In the genomic region with DNA sequence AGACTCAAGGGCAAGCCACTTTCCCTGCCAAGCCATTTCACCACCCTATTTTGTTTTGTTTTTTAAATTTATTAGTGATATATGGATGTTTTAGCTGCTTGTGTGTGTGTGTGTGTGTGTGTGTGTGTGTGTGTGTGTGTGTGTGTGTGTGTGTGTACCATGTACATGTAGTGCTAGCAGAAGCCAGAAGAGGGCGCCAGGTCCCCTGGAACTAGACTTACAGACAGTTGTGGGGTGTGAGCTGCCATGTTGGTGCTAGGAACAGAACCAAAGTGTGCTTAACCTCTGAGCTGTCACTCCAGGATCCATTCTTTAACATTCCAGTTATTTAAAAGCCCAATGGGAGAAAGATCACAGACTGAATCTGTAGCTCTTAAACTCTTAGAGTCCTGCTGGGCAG, we compare ENCODE assay signal across 13 mouse cellular contexts. TPM values are rescaled to one million over a fixed set of nuclear protein-coding genes. Genes with fewer than 3 reads are reported as not detected.
DNase-seq lines count a peak whose midpoint lies in the region; ATAC-seq and TF ChIP-seq lines count a peak whose summit lies in the region.
"Had no signal": no experiment of that assay in that cellular context is flagged by ENCODE, and none has a peak within 500 bp of the region (broad histone marks: within the 10 kb centered on the region; RNA-seq: fewer than 3 reads in every experiment).

No protein-coding gene starts in this region.

- H3K4me1 ChIP-seq in heart, embryonic 10.5 days: peaks cover 23% of the 10 kb centered on the region
- H3K4me1 ChIP-seq in lung, embryonic 14.5 days (ENCODE audit: insufficient read depth): no peaks in the 10 kb centered on the region
- peaks cover 18% of the 10 kb centered on the region for H3K4me1 ChIP-seq in E14TG2a.4 (replicated peaks; ENCODE audit: low read depth, low read length)

- peak; percentile 41 for TF ChIP-seq CTCF in lung, embryonic 14.5 days (IDR thresholded peaks at IDR 0.05; ENCODE audit: low read depth)
- peak; percentile 34 for TF ChIP-seq CTCF in E14TG2a.4 (conservative IDR thresholded peaks at IDR 0.05; ENCODE audit: low read length)

- intact Hi-C loops in left cerebral cortex, postnatal 4 days (cut with DNase I): no loop called here

- peak; percentile 31 for DNase-seq in heart, postnatal 4 days
- DNase-seq in heart, embryonic 10.5 days (ENCODE audit: low spot score): no peak
- peak; percentile 15 for DNase-seq in lung, embryonic 14.5 days
- no peak for DNase-seq in lung, postnatal 4 days
- peak; percentile 80 for DNase-seq in ZHBTc4 (ENCODE audit: low read depth, low spot score)
- no peak for DNase-seq in left cerebral cortex, postnatal 4 days
- DNase-seq in embryo, embryonic 10 days (ENCODE audit: low spot score): no peak
- DNase-seq: kidney, adult 18-20 months; lung, adult 2 months had no signal

- H3K27me3 ChIP-seq in heart, embryonic 10.5 days (ENCODE audit: insufficient read depth, poor library complexity, severe bottlenecking): no peaks in the 10 kb centered on the region
- H3K27me3 ChIP-seq in lung, embryonic 14.5 days (ENCODE audit: insufficient read depth, low read length): no peaks in the 10 kb centered on the region
- peaks cover 6% of the 10 kb centered on the region; the same call in 1 of the 2 replicates for H3K27me3 ChIP-seq in E14TG2a.4 (ENCODE audit: insufficient read depth, low read length)
- H3K27me3 ChIP-seq: neural tube, embryonic 12.5 days had no signal

- H3K4me3 ChIP-seq in heart, embryonic 10.5 days: no peak overlapping the region
- no peak overlapping the region for H3K4me3 ChIP-seq in lung, embryonic 14.5 days (ENCODE audit: low read depth, low read length)
- no peak overlapping the region for H3K4me3 ChIP-seq in E14TG2a.4 (replicated peaks; ENCODE audit: low read length)
- H3K4me3 ChIP-seq: left cerebral cortex, adult 2 months; neural tube, embryonic 12.5 days had no signal

- H3K4me2 ChIP-seq in lung, embryonic 14.5 days: no peak overlapping the region
- H3K4me2 ChIP-seq: midbrain, embryonic 11.5 days; neural tube, embryonic 12.5 days had no signal

- ATAC-seq in lung, embryonic 14.5 days (ENCODE audit: insufficient read depth): no peak

- no peak overlapping the region for H3K9ac ChIP-seq in lung, embryonic 14.5 days
- H3K9ac ChIP-seq: neural tube, embryonic 12.5 days had no signal

- H3K36me3 ChIP-seq in heart, embryonic 10.5 days: peaks cover 51% of the 10 kb centered on the region
- H3K36me3 ChIP-seq in lung, embryonic 14.5 days (ENCODE audit: insufficient read depth): peaks cover 38% of the 10 kb centered on the region
- peaks cover 48% of the 10 kb centered on the region for H3K36me3 ChIP-seq in E14TG2a.4 (ENCODE audit: insufficient read depth, low read length)

- 80% methylated on average over 1 of the region's 1 CpGs for WGBS in heart, embryonic 10.5 days
- 83% methylated on average over 1 of the region's 1 CpGs for WGBS in lung, embryonic 14.5 days

- H3K9me3 ChIP-seq in heart, embryonic 10.5 days: no peaks in the 10 kb centered on the region
- no peaks in the 10 kb centered on the region for H3K9me3 ChIP-seq in lung, embryonic 14.5 days (ENCODE audit: low read depth, low read length)
- H3K9me3 ChIP-seq in E14TG2a.4 (ENCODE audit: low read length): no peaks in the 10 kb centered on the region
- H3K9me3 ChIP-seq: neural tube, embryonic 12.5 days had no signal

- H3K27ac ChIP-seq in heart, embryonic 10.5 days: no peak overlapping the region
- H3K27ac ChIP-seq in lung, embryonic 14.5 days (ENCODE audit: low read depth): no peak overlapping the region
- H3K27ac ChIP-seq: left cerebral cortex, adult 2 months; neural tube, embryonic 12.5 days had no signal

RNA-seq across cellular contexts. Expression of gene Tubg1, which starts 7.3 kb away (rescaled TPM):
- total RNA-seq in heart, postnatal 4 days (2021): 10 to 100 TPM; 53.5 to 53.7 TPM
- 103 and 110 TPM in 2 replicates for polyA plus RNA-seq in heart, embryonic 10.5 days (2016; fragmentation: Nextera tagmentation; extraction: Ambion mirVana)
- 89.8 and 96.0 TPM in 2 replicates for polyA plus RNA-seq in lung, embryonic 14.5 days (2014; fragmentation: Nextera tagmentation; extraction: Ambion mirVana)
- 10 to 100 TPM; 42.9 TPM for total RNA-seq in left cerebral cortex, postnatal 4 days (2021)

RNA-seq across cellular contexts. Expression of gene Retreg3, which starts 7.4 kb away (rescaled TPM):
- 10 to 100 TPM; 32.1 to 32.3 TPM for total RNA-seq in heart, postnatal 4 days (2021)
- 12.6 and 13.0 TPM in 2 replicates for polyA plus RNA-seq in heart, embryonic 10.5 days (2016; fragmentation: Nextera tagmentation; extraction: Ambion mirVana)
- 9.3 and 9.4 TPM in 2 replicates for polyA plus RNA-seq in lung, embryonic 14.5 days (2014; fragmentation: Nextera tagmentation; extraction: Ambion mirVana)
- 10 to 100 TPM; 48.9 to 49.2 TPM for total RNA-seq in left cerebral cortex, postnatal 4 days (2021)

RNA-seq across cellular contexts. Expression of gene Tubg2, which starts 28.6 kb away (rescaled TPM):
- total RNA-seq in heart, postnatal 4 days (2021): 1 to 10 TPM; 6.6 to 7.0 TPM
- polyA plus RNA-seq in heart, embryonic 10.5 days (2016; fragmentation: Nextera tagmentation; extraction: Ambion mirVana): 3.0 and 4.2 TPM in 2 replicates
- 2.7 and 4.1 TPM in 2 replicates for polyA plus RNA-seq in lung, embryonic 14.5 days (2014; fragmentation: Nextera tagmentation; extraction: Ambion mirVana)
- 10 to 100 TPM; 38.6 to 41.6 TPM for total RNA-seq in left cerebral cortex, postnatal 4 days (2021)

RNA-seq across cellular contexts. Expression of gene Psmc3ip, which starts 31.8 kb away (rescaled TPM):
- 10 to 100 TPM; 11.7 to 13.6 TPM for total RNA-seq in heart, postnatal 4 days (2021)
- polyA plus RNA-seq in heart, embryonic 10.5 days (2016; fragmentation: Nextera tagmentation; extraction: Ambion mirVana): 29.6 and 40.8 TPM in 2 replicates
- polyA plus RNA-seq in lung, embryonic 14.5 days (2014; fragmentation: Nextera tagmentation; extraction: Ambion mirVana): 39.9 and 44.1 TPM in 2 replicates
- 1 to 10 TPM; 7.7 to 9.1 TPM for total RNA-seq in left cerebral cortex, postnatal 4 days (2021)

RNA-seq across cellular contexts. Expression of gene Mlx, which starts 40.0 kb away (rescaled TPM):
- total RNA-seq in heart, postnatal 4 days (2021): 10 to 100 TPM; 17.5 to 17.7 TPM
- polyA plus RNA-seq in heart, embryonic 10.5 days (2016; fragmentation: Nextera tagmentation; extraction: Ambion mirVana): 42.6 and 52.0 TPM in 2 replicates
- 39.1 and 40.5 TPM in 2 replicates for polyA plus RNA-seq in lung, embryonic 14.5 days (2014; fragmentation: Nextera tagmentation; extraction: Ambion mirVana)
- total RNA-seq in left cerebral cortex, postnatal 4 days (2021): 10 to 100 TPM; 39.0 to 47.3 TPM

Comparison
In these comparisons a context has a peak if more than half of its experiments do, and no peak if none do; other contexts are left out.
1. DNase-seq: peak in heart, postnatal 4 days (single experiment), lung, embryonic 14.5 days (single experiment) and ZHBTc4 (single experiment); none in heart, embryonic 10.5 days (single experiment), lung, postnatal 4 days (0 of 2), left cerebral cortex, postnatal 4 days (single experiment) and embryo, embryonic 10 days (single experiment).
2. RNA of gene Tubg2, which starts 28.6 kb away (total RNA-seq): 38.6 to 41.6 TPM in left cerebral cortex, postnatal 4 days; 6.6 to 7.0 TPM in heart, postnatal 4 days; every median in the first group is over 4 times any median in the second.